Mouse (Mus musculus) hindbrain, embryonic 16.5 days (tissue): Measurements from ENCODE around the gene Lias. TPM values are rescaled to one million over a fixed set of nuclear protein-coding genes. Genes with fewer than 3 reads are reported as not detected.

Experiments used
- ATAC-seq: fragments of 200-750 bp; cut with Nextera tagmentation; 2 replicates; pipeline ENCODE4 v1.8.0; 2017; ENCODE audit warnings: moderate TSS enrichment, moderate library complexity
- H3K27ac ChIP-seq: fragments of 300-500 bp; sonication (generic); 2 replicates; pipeline ENCODE4 v1.5.1; 2014; ENCODE audit warnings: low read depth, mild to moderate bottlenecking, control low read depth, low read length, moderate library complexity
- H3K27me3 ChIP-seq: fragments of 300-500 bp; sonication (generic); replicated peaks from 2 replicates; pipeline ENCODE4 v1.6.1; 2014; ENCODE audit warnings: low read length; ENCODE audit not compliant: control insufficient read depth, insufficient read depth
- H3K36me3 ChIP-seq: fragments of 300-500 bp; sonication (generic); 2 replicates; pipeline ENCODE4 v1.6.1; 2014; ENCODE audit warnings: mild to moderate bottlenecking, low read length, moderate library complexity, mixed read lengths; ENCODE audit not compliant: control insufficient read depth, insufficient read depth
- H3K4me1 ChIP-seq: fragments of 300-500 bp; sonication (generic); 2 replicates; pipeline ENCODE4 v1.6.1; 2014; ENCODE audit warnings: low read depth, low read length; ENCODE audit not compliant: control insufficient read depth, insufficient read depth
- H3K4me2 ChIP-seq: fragments of 300-500 bp; sonication (generic); 2 replicates; pipeline ENCODE4 v1.6.1; 2014; ENCODE audit warnings: mild to moderate bottlenecking, low read length, control low read depth, moderate library complexity
- H3K4me3 ChIP-seq: fragments of 300-500 bp; sonication (generic); 2 replicates; pipeline ENCODE4 v1.5.1; 2014; ENCODE audit warnings: mild to moderate bottlenecking, low read length, control low read depth, moderate library complexity
- H3K9ac ChIP-seq: fragments of 300-500 bp; sonication (generic); 2 replicates; pipeline ENCODE4 v1.6.1; 2014; ENCODE audit warnings: low read depth, mild to moderate bottlenecking, control low read depth, low read length, moderate library complexity
- H3K9me3 ChIP-seq: fragments of 300-500 bp; sonication (generic); 2 replicates; pipeline ENCODE4 v1.6.1; 2014; ENCODE audit warnings: mild to moderate bottlenecking, low read length, moderate library complexity; ENCODE audit not compliant: control insufficient read depth
- WGBS: fragments of 180-500 bp; shearing (Covaris S2); extraction: QIAGEN DNeasy Blood & Tissue Kit; methylation state at CpG from one replicate; pipeline ENCODE4 v1.1.7; 2014; 5-methylcytosine and 5-hydroxymethylcytosine counted together
- polyA plus RNA-seq: library from polyadenylated mRNA; unstranded; fragments of >200 nt; fragmentation: Nextera tagmentation; extraction: Ambion mirVana; gene quantifications from 2 replicates; pipeline ENCODE4 v1.2.1, GENCODE M21; 2015

The Lias gene
- polyA plus RNA-seq, 1 experiment from 2014 or later, result 65.8 TPM

DNA sequence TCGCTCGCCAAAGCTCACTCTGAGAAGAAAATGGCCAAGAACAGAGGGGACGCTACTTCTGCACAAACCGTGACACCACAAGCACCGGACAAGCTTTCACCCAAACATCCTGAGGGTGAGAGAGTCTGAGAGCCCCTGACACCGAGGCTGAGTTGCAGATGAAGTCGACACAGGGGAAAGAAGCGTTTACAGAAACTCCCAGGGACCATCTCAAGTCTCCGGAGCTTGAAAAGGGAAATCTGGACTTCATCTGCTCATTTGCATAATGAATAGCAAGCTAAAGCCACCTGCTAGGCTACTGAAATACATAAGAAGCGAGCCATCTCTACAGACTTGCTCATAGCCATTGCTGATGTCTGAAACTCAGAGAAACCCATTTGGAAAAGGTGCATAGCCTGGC, 27.8 kb downstream of the Lias start:
- H3K27ac ChIP-seq, result no peak overlapping the region
- no peaks in the 10 kb centered on the region for H3K27me3 ChIP-seq
- no peaks in the 10 kb centered on the region for H3K9me3 ChIP-seq
- no peak overlapping the region for H3K9ac ChIP-seq
- no peak for ATAC-seq
- WGBS, result 71% methylated on average over 10 of the region's 10 CpGs
- H3K36me3 ChIP-seq, result peaks cover 39% of the 10 kb centered on the region
- no peaks in the 10 kb centered on the region for H3K4me1 ChIP-seq
- H3K4me2 ChIP-seq, result no peak overlapping the region
- no peak overlapping the region for H3K4me3 ChIP-seq

DNA sequence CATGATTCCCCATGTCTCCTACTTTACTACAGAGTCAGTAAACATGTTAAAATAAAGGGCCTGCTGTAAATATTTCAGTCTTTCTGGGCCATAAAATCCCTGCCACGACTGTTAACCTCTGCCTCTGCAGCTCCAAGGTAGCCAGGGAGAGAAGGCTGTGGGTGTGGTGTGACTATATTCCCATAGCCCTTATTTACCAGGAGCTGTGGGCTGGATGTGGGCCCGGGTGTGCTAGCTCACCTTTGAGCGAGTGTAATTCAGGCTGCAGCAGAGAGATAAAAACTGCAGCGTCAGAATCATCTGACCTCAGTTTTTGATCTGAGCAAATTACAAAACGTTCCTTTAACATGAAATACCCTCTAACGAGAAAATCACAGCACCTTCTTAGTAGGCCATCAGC, 29.5 kb downstream of the Lias start:
- Histone ChIP-seq H3K9ac (no peak overlapping the region), H3K36me3 (peaks cover 39% of the 10 kb centered on the region), H3K4me3 (no peak overlapping the region), H3K27ac (no peak overlapping the region), H3K9me3 (no peaks in the 10 kb centered on the region), H3K4me2 (no peak overlapping the region), H3K27me3 (no peaks in the 10 kb centered on the region), H3K4me1 (no peaks in the 10 kb centered on the region)
- ATAC-seq, result no peak
- WGBS, result 81% methylated on average over 6 of the region's 6 CpGs

DNA sequence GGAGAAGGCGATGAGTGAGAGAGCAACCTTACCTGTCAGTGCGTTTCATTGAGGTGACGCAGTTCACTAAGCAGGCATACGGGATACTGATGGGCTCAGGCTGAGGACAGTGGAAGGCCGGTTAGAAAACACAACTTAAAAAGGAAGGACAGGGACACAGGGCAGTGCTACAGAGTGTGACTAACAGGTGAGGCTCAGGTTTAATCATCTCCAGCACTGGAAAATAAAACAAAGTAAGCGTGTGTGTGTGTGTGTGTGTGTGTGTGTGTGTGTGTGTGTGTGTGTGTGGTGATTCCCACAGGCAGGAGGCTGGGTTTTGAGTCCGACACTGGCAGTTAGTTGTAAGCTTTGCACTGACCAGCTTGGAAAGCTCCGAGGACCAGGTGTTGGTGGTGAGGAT, 31.5 kb downstream of the Lias start:
- Histone ChIP-seq H3K4me3 (no peak overlapping the region), H3K27ac (no peak overlapping the region), H3K4me1 (no peaks in the 10 kb centered on the region), H3K4me2 (no peak overlapping the region), H3K36me3 (peaks cover 34% of the 10 kb centered on the region), H3K9me3 (no peaks in the 10 kb centered on the region), H3K9ac (no peak overlapping the region), H3K27me3 (no peaks in the 10 kb centered on the region)
- ATAC-seq, result no peak
- WGBS, result 95% methylated on average over 8 of the region's 8 CpGs

DNA sequence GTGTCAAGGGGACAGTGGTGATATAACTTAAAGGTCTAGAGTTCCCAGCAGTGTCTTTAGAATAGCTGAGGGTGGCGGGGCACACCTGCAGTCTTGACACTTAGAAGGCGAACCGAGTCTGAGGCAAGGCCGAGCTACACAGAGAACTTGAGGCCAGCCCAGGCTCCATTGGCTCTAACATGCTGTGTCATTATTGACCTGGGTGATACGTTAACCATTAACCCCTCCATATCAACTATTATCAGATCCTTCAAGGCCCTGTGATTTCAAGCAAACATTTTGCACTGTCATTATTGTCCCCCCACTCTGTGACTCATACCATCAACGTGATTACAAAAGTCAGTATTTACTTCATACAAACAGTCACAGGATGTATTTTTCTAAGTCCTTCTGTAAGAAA, 32.9 kb downstream of the Lias start:
- peaks cover 29% of the 10 kb centered on the region for H3K36me3 ChIP-seq
- H3K4me3 ChIP-seq, result no peak overlapping the region
- ATAC-seq, result no peak
- H3K4me1 ChIP-seq, result no peaks in the 10 kb centered on the region
- H3K9ac ChIP-seq, result no peak overlapping the region
- no peak overlapping the region for H3K27ac ChIP-seq
- no peaks in the 10 kb centered on the region for H3K27me3 ChIP-seq
- H3K9me3 ChIP-seq, result no peaks in the 10 kb centered on the region
- H3K4me2 ChIP-seq, result no peak overlapping the region
- WGBS, result 95% methylated on average over 6 of the region's 6 CpGs

DNA sequence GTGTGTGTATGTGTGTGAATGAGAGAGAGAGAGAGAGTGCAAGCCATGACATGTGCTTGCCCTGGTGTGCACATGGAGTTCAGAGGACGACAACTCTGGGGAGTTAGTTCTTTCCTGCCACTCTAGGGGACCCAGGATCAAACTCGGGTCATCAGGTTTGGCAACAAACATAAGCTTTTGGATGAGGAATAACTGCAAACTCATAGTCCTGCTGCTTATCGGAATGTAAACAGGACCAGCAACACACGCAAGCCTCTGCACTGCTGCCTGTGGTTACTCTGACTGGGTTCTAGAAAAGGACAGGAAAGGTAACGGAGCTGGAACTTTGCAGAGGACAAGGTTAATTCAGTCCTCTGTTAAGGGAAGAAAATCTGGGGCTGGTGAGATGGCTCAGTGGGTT, 34.0 kb downstream of the Lias start:
- Histone ChIP-seq H3K9me3 (no peaks in the 10 kb centered on the region), H3K9ac (no peak overlapping the region), H3K27ac (no peak overlapping the region), H3K36me3 (peaks cover 29% of the 10 kb centered on the region), H3K4me1 (no peaks in the 10 kb centered on the region), H3K27me3 (no peaks in the 10 kb centered on the region), H3K4me3 (no peak overlapping the region), H3K4me2 (no peak overlapping the region)
- ATAC-seq, result no peak
- WGBS, result 83% methylated on average over 5 of the region's 5 CpGs

DNA sequence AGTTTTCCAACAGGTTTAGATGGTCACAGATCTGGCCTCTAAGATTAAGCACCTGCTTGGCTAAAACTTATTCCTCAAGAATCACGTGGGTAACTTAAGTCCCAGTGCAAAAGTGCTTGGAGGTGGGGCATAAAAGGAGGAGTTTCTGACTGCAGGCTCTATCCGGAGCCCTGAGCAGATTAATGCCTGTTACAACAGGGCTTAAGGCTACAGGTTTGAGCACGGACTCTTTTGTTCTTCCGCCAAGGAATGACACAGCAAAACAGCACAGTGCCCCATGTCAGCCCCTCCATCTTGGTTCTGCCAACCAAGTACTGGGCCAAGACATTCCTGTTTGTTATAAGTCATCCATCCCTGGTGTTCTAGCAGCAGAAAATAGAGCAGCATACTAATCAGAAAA, 37.0 kb downstream of the Lias start:
- Histone ChIP-seq H3K27ac (no peak overlapping the region), H3K4me3 (no peak overlapping the region), H3K4me2 (no peak overlapping the region), H3K36me3 (peaks cover 12% of the 10 kb centered on the region), H3K9ac (no peak overlapping the region), H3K27me3 (no peaks in the 10 kb centered on the region), H3K9me3 (no peaks in the 10 kb centered on the region), H3K4me1 (peaks cover 2% of the 10 kb centered on the region; the same call in 1 of the 2 replicates)
- WGBS, result 50% methylated on average over 4 of the region's 4 CpGs
- no peak for ATAC-seq

DNA sequence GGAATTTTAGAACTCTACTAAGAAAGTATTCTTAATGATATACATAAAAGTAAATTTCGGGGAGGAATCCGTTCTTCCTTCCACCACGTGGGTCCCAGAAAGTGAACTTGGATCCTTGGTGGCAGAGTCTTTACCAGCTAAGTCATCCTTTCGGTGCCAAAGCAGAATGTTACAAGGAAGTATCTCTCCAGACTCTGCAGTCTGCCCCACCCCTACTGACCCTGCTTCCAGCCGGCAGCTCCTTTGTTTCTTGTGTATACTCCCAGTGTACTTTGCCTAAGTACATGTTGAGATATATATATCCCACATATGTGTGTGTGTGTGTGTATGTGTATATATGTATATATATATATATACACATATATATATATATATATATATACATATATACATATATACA, 38.1 kb downstream of the Lias start:
- peaks cover 8% of the 10 kb centered on the region for H3K4me1 ChIP-seq
- H3K4me3 ChIP-seq, result no peak overlapping the region
- no peaks in the 10 kb centered on the region for H3K27me3 ChIP-seq
- no peak overlapping the region for H3K4me2 ChIP-seq
- WGBS, result 86% methylated on average over 5 of the region's 5 CpGs
- H3K9ac ChIP-seq, result no peak overlapping the region
- no peak overlapping the region for H3K27ac ChIP-seq
- H3K9me3 ChIP-seq, result no peaks in the 10 kb centered on the region
- ATAC-seq, result no peak
- H3K36me3 ChIP-seq, result peaks cover 5% of the 10 kb centered on the region; the same call in 1 of the 2 replicates

DNA sequence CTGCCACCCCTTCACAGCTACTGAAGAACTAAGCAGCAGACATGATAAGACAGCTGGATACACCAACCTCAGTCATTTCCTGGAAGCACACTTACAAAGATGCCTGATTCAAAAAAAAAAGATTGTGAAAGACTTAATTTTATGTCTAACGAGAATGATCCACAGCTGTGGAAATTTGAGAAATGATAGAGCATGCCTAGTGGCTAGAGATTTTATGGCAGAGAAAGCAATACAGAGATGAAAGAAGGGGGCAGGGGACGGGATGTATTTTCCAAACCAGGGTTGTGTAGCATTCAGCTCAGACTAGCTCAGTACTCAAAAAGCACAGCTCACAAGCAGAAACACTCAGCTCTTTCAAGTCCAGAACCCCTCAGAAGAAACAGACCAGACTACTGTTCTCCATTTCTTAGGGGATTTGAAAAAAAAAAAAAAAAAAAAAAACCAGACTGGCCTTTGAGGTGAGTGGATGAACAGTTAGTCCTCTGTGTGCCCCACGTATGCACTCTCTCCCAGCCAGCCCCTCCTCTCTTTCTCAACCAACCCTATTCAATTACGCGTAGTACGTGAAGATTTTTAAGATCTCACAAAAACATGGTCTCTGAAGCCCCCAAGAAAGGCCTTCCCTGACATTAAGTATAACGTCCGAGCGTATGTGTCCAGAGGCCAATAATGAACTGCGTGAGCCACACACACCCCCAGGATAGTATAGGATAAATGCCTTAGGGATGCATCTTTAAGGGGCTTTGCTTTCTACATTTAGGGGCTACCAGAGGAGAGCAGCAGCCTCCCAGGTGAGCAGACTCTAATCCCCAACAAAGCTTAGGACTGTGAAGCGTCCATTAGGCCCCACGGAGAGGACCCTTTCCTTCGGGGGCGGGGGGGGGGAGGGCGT, 43.4 kb downstream of the Lias start:
- peak; percentile 34 for ATAC-seq
- Histone ChIP-seq H3K27me3 (no peaks in the 10 kb centered on the region), H3K9ac (peak overlapping the region; percentile 77), H3K4me2 (peak overlapping the region; percentile 87), H3K9me3 (no peaks in the 10 kb centered on the region), H3K36me3 (no peaks in the 10 kb centered on the region), H3K4me1 (peaks cover 8% of the 10 kb centered on the region), H3K4me3 (peak overlapping the region; percentile 65), H3K27ac (peak overlapping the region; percentile 80)
- WGBS, result 4% methylated on average over 15 of the region's 15 CpGs

DNA sequence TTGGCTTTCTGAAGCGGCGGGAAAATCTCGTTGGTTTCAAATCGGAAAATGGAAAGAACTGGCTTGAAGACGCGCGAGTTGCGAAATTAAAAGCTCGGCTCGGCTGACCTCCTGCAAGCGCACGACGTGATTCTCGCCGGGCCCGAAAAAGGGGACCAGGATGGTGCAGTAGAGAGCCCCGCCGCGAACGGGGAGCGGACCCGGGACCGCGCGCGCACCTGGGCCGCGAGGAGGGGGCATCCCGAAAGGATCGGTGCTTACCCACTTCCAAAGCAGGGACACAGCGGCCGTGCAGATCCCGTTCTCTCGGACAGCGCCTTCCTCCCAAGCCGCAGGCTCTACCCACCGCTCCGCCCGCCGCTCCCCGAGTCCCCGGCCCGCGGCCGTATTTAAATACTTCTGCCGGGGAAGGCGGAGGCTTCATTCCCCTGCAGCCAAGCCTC, 44.1 kb downstream of the Lias start:
- Histone ChIP-seq H3K4me1 (peaks cover 8% of the 10 kb centered on the region), H3K9me3 (no peaks in the 10 kb centered on the region), H3K36me3 (no peaks in the 10 kb centered on the region), H3K4me3 (peak overlapping the region; percentile 65), H3K27ac (peak overlapping the region; percentile 80), H3K9ac (peak overlapping the region; percentile 77), H3K27me3 (no peaks in the 10 kb centered on the region), H3K4me2 (peak overlapping the region; percentile 87)
- WGBS, result under 1% methylated on average over 41 of the region's 47 CpGs
- no peak; the same call in 1 of the 2 replicates for ATAC-seq
